Mouse (Mus musculus) ovary, postnatal 14 days (tissue): Measurements from ENCODE around the gene Armc7.
"Not testable (repeated sequence)": the region's sequence is repeated elsewhere in the genome, so short reads cannot be mapped to it uniquely, and the experiment has no call there.

ENCODE experiments used
- DNase-seq: peaks from one replicate; pipeline ENCODE4 v3.0.0; 2022; ENCODE audit warnings: low spot score

The Armc7 gene

DNA sequence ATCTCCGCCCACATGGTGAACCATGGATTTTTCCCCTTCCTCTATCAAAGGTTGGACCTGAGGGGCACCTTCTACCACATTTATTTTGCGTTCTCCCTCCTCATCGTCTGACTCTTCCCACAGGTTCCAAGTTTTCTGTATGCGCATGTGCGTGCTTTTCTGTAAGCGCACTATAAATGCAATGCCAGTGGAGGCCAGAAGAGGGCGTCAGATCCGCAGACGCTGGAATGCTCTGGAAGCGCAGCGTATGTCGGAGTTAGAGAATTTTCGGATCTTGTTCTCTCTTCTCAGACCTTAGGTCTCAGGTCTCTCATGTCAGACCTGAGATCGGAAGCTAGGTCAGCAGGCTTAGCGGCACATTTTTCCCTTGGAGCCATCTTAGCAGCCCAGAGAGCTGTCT, 19.8 kb upstream of the Armc7 start:
- no peak for DNase-seq

DNA sequence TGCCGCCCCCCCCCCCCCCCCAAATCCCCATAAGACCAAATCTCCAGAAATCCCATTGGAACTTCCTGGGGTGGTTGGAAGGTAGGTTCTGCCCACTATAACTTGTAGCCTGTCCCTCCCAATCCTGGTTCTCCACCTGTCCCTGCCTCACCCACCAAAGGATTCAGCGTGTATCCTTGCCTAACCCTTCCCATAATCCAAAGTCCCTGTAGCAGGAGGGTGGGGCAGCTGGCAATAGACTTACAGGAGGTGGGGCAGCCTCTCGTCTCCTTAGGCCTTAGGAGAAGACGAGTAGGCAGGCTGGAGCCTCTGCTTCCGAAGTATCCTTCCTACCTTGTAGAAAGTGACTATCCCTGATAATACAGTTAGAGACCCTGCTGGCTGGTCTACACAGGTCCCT, 19.3 kb upstream of the Armc7 start:
- no peak for DNase-seq

DNA sequence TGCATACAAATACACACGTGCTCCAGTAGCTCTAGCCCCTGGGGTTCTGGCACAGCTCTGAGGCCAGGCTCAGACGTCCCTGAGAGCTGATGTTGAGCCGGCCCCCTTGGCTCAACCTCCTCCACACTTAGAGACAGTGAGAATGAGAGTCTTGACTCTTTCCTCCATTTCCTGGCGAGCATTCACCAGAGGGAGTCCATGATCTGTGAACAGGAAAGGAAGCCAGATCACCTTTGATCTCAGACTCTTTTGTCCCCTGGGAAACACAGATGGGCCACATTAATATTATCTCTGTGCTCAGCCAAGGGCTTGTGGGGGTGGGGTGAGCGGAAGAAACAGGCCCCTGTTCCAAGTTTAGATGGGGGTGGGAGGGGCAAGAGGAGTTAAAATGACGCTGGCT, 18.1 kb upstream of the Armc7 start:
- no peak for DNase-seq

- no peak for DNase-seq
Observed at GRCm38 (mm10) chr11:115460976-115461375, 14.5 kb upstream of the Armc7 start.

GRCm38 (mm10) chr11:115461846-115462242, 13.6 kb upstream of the Armc7 start:
- DNase-seq = no peak

DNA sequence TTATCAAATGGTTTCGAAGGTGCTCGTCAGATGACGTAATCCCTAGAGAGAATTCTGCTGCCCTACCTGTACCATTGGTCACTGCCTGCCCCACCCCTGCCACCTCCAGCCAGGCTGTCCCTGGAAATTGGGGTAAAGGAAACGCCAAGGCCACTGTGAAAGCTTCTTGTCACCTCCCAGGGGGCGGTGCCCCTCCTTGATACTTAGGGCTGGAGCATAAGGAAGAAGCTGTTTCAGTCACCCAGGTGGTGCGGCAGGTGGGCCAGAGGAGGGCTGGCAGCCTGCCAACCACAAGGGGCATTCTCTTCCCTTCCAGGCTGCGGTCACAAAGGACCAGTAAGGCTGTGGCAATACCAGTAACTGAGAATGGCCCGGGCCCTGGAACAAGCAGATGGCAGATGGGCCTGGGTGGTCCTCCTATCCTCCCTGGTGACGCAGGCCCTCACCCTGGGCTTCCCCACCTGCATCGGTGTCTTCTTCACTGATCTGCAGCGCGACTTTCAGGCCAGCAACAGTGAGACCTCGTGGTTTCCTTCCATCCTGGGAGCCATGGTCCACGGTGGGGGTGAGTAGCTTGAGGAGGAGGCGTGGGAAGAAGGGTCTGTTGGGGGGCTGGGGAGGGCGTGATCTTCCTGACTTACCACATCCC, 13.1 kb upstream of the Armc7 start, which contains the start of gene Slc16a5:
TSS of gene Slc16a5 (plus strand) at position 232 of the 649 bp plus-strand sequence.
- DNase-seq = no peak

- no peak for DNase-seq
Observed at GRCm38 (mm10) chr11:115463397-115463796, 12.1 kb upstream of the Armc7 start.

- no peak for DNase-seq
Observed at GRCm38 (mm10) chr11:115464851-115465250, 10.6 kb upstream of the Armc7 start.

DNA sequence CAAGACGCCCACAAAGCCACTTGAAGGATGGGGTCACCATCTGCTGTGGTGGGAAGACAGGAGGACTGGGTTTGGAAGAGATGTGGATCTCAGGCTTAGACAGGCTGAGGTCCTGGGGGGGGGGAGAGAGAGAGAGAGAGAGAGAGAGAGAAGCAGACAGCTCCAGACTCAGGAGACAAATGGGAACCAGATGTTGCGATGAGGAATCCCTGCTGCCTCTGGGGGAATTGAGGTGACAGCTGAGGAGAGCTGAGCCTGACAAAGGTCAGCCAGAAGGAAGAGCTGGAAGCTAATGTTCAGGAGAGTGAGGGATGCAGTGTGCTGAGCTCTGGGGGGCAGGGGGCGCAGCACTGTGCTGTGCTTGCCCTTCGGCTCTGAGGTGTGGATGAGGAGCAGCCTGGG, 8.2 kb upstream of the Armc7 start:
- no peak for DNase-seq

DNA sequence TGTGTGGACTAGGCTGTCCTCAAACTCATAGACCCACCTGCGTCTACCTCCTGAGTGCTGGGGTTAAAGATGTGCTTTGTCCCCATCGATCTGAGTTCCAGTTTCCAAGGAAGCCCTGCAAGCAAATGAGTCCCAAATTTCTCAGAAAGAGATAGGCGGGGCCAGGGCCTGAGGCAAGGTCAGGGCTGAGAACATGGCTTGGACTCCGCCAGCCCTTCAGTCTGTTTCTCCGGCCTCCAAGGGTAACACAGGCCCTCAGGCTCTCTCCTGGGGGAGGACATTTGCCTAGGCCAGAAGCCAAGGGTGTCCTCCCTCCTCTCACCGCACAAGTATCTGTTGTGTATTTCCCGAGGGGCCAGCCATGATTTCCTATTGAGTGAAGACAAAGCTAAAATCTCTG, 3.3 kb upstream of the Armc7 start:
- no peak for DNase-seq

- DNase-seq = peak; percentile 95
Observed at GRCm38 (mm10) chr11:115473626-115474275, 1.7 kb upstream of the Armc7 start.

DNA sequence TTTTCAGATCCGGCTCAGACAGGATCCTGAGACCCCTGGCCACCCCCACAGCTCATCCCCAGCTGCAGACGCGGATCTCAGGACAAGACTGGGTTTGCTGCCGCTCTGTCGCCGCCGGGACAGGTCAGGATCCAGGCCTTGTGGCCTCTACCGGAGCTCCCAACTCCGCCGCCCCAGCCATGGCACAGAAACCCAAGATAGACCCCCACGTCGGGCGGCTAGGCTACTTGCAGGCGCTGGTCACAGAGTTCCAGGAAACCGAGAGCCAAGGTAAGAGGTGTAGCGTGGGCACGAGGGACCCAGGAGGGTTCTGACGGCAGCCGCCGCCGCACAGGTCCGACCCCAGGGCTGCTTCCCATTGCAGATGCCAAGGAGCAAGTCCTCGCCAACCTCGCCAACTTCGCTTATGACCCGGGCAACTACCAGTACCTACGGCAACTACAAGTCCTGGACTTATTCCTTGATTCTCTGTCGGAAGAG, 331 bp downstream of the Armc7 start:
- no peak for DNase-seq

GRCm38 (mm10) chr11:115476630-115477029, 1.2 kb downstream of the Armc7 start:
- not testable (repeated sequence) for DNase-seq

DNA sequence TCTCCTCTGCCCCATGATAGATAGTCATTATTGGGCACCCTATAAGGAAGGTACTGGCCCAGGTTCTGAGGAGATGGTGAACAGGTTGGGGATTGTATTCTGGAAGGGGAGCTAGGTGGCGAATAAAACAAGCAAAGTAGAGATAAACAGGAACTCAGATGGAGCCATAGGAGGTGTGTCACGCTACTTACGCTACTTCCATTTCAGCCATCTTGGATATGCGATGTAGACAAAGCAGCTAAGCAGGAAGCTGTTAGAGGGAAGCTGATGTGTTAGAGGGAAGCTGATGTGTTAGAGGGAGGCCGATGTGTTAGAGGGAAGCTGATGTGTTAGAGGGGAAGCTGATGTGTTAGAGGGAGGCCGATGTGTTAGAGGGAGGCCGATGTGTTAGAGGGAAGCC, 1.9 kb downstream of the Armc7 start:
- DNase-seq = not testable (repeated sequence)

DNA sequence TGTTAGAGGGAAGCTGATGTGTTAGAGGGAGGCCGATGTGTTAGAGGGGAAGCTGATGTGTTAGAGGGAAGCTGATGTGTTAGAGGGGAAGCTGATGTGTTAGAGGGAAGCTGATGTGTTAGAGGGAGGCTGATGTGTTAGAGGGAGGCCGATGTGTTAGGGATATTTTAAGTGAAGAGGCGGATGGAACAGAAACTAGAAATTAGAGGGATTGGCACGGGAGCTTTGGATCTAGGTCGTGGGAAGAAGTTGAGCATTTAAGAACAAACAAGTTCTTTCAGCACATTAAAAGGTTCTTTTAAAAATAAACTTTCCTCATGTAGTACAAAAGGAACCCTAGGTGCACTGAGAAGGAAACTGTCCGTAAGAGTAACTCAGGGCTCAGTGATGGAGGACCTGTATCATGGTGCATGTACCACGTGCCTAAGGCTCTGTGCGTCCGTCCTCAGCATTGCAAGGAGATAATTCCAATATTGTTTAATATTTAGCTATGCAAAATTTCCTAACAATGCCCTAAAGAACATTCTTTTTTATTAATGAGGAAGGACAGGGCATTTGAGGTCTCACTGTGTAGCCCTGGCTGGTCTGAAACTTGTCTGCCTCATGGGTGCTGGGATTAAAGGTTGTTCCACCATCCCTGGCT, 3.0 kb downstream of the Armc7 start:
- DNase-seq = no peak

- no peak for DNase-seq
Observed at GRCm38 (mm10) chr11:115481553-115482259, 6.2 kb downstream of the Armc7 start.

DNA sequence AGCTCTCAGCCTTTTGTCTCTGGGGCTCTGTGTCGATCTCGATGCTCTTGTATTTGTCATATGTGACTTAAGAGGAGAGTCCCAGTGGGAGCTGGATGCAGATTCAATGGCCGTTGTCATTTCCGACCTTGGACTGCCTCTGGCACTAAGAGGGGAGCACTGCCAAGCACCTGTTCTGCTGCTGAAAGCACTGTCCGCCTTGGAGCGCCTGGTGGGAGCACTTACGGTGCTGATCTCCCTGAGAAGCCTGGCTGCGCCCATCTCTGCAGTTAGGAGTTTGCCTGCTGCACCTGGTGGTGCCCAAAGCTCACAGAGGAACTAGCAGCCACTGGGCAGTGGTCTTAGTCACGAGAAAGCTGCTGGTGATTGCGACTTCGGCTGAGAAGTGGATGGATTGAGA, 7.8 kb downstream of the Armc7 start:
- DNase-seq = no peak

GRCm38 (mm10) chr11:115483726-115484125, 8.3 kb downstream of the Armc7 start:
- DNase-seq = peak; percentile 67

GRCm38 (mm10) chr11:115485155-115485554, 9.7 kb downstream of the Armc7 start:
- no peak for DNase-seq

GRCm38 (mm10) chr11:115488551-115489104, 13.2 kb downstream of the Armc7 start:
- no peak for DNase-seq

- DNase-seq = no peak
Observed at GRCm38 (mm10) chr11:115490441-115491355, 15.2 kb downstream of the Armc7 start.
